Mouse (Mus musculus) midbrain, embryonic 16.5 days (tissue): ENCODE data around the gene Tmem259. TPM values are rescaled to one million over a fixed set of nuclear protein-coding genes. Genes with fewer than 3 reads are reported as not detected.
A peak's percentile ranks its signal among the peaks of the same experiment; 100 is the strongest.

Experiments used
- ATAC-seq: fragments of 200-750 bp; cut with Nextera tagmentation; 2 replicates; pipeline ENCODE4 v1.8.0; 2017; ENCODE audit warnings: moderate TSS enrichment
- H3K27ac ChIP-seq: fragments of 300-500 bp; sonication (generic); 2 replicates; pipeline ENCODE4 v1.5.1; 2014; ENCODE audit warnings: mild to moderate bottlenecking, low read length, mixed read lengths
- H3K27me3 ChIP-seq: fragments of 300-500 bp; sonication (generic); 2 replicates; pipeline ENCODE4 v1.6.1; 2014; ENCODE audit warnings: low read depth, low read length, mixed read lengths; ENCODE audit not compliant: control insufficient read depth, insufficient read depth
- H3K36me3 ChIP-seq: fragments of 300-500 bp; sonication (generic); 2 replicates; pipeline ENCODE4 v1.6.1; 2014; ENCODE audit warnings: mild to moderate bottlenecking, low read length, moderate library complexity, mixed read lengths; ENCODE audit not compliant: control insufficient read depth, insufficient read depth
- H3K4me1 ChIP-seq: fragments of 300-500 bp; sonication (generic); 2 replicates; pipeline ENCODE4 v1.6.1; 2014; ENCODE audit warnings: mild to moderate bottlenecking, low read length, mixed read lengths; ENCODE audit not compliant: control insufficient read depth, insufficient read depth
- H3K4me2 ChIP-seq: fragments of 300-500 bp; sonication (generic); 2 replicates; pipeline ENCODE4 v1.6.1; 2014; ENCODE audit warnings: mild to moderate bottlenecking, low read length, mixed read lengths
- H3K4me3 ChIP-seq: fragments of 300-500 bp; sonication (generic); 2 replicates; pipeline ENCODE4 v1.5.1; 2014; ENCODE audit warnings: low read depth, mild to moderate bottlenecking, low read length, moderate library complexity, mixed read lengths
- H3K9ac ChIP-seq: fragments of 300-500 bp; sonication (generic); 2 replicates; pipeline ENCODE4 v1.6.1; 2014; ENCODE audit warnings: low read depth, low read length, mixed read lengths
- H3K9me3 ChIP-seq: fragments of 300-500 bp; sonication (generic); replicated peaks from 2 replicates; pipeline ENCODE4 v1.6.1; 2014; ENCODE audit warnings: mild to moderate bottlenecking, low read length, mixed read lengths; ENCODE audit not compliant: control insufficient read depth, poor library complexity, severe bottlenecking
- WGBS: fragments of 180-500 bp; shearing (Covaris S2); extraction: QIAGEN DNeasy Blood & Tissue Kit; methylation state at CpG from one replicate; pipeline ENCODE4 v1.1.7; 2014; 5-methylcytosine and 5-hydroxymethylcytosine counted together
- polyA plus RNA-seq: library from polyadenylated mRNA; unstranded; fragments of >200 nt; fragmentation: Nextera tagmentation; extraction: Ambion mirVana; gene quantifications from 2 replicates; pipeline ENCODE4 v1.2.1, GENCODE M21; 2015

The Tmem259 gene
- polyA plus RNA-seq, 1 experiment from 2014 or later: 16.2 TPM

- H3K4me2 ChIP-seq: no peak overlapping the region
- H3K4me3 ChIP-seq: no peak overlapping the region
- H3K36me3 ChIP-seq: peaks cover 11% of the 10 kb centered on the region
- no peaks in the 10 kb centered on the region for H3K9me3 ChIP-seq
- no peaks in the 10 kb centered on the region for H3K27me3 ChIP-seq
- peak overlapping the region; percentile 10; the same call in 1 of the 2 replicates for H3K9ac ChIP-seq
- peaks cover 16% of the 10 kb centered on the region for H3K4me1 ChIP-seq
- H3K27ac ChIP-seq: peak overlapping the region; percentile 43
- 18% methylated on average over 8 of the region's 8 CpGs for WGBS
- no peak for ATAC-seq
Observed at GRCm38 (mm10) chr10:79932736-79933135, 51.4 kb downstream of the Tmem259 start.

GRCm38 (mm10) chr10:79931797-79932196 lies 52.3 kb downstream of the Tmem259 start:
- ATAC-seq: no peak
- Histone ChIP-seq H3K9me3 (no peaks in the 10 kb centered on the region), H3K4me2 (no peak overlapping the region), H3K9ac (no peak overlapping the region), H3K4me1 (peaks cover 12% of the 10 kb centered on the region), H3K4me3 (no peak overlapping the region), H3K36me3 (peaks cover 9% of the 10 kb centered on the region), H3K27ac (no peak overlapping the region), H3K27me3 (no peaks in the 10 kb centered on the region)
- WGBS: 83% methylated on average over 9 of the region's 9 CpGs

GRCm38 (mm10) chr10:79930826-79931186 lies 53.3 kb downstream of the Tmem259 start:
- no peaks in the 10 kb centered on the region for H3K9me3 ChIP-seq
- H3K9ac ChIP-seq: no peak overlapping the region
- H3K4me1 ChIP-seq: peaks cover 19% of the 10 kb centered on the region
- no peak for ATAC-seq
- WGBS: 72% methylated on average over 16 of the region's 16 CpGs
- peaks cover 9% of the 10 kb centered on the region for H3K36me3 ChIP-seq
- H3K4me3 ChIP-seq: no peak overlapping the region
- no peaks in the 10 kb centered on the region for H3K27me3 ChIP-seq
- no peak overlapping the region for H3K4me2 ChIP-seq
- H3K27ac ChIP-seq: no peak overlapping the region

- Histone ChIP-seq H3K9me3 (no peaks in the 10 kb centered on the region), H3K27ac (no peak overlapping the region), H3K4me3 (no peak overlapping the region), H3K36me3 (peaks cover 9% of the 10 kb centered on the region), H3K4me2 (no peak overlapping the region), H3K27me3 (no peaks in the 10 kb centered on the region), H3K4me1 (peaks cover 24% of the 10 kb centered on the region), H3K9ac (0 out of 2 replicates have a peak overlapping the region, but pooled peaks have one; percentile 34)
- 84% methylated on average over 18 of the region's 18 CpGs for WGBS
- no peak for ATAC-seq
Observed at GRCm38 (mm10) chr10:79929967-79930825, 53.9 kb downstream of the Tmem259 start.

DNA sequence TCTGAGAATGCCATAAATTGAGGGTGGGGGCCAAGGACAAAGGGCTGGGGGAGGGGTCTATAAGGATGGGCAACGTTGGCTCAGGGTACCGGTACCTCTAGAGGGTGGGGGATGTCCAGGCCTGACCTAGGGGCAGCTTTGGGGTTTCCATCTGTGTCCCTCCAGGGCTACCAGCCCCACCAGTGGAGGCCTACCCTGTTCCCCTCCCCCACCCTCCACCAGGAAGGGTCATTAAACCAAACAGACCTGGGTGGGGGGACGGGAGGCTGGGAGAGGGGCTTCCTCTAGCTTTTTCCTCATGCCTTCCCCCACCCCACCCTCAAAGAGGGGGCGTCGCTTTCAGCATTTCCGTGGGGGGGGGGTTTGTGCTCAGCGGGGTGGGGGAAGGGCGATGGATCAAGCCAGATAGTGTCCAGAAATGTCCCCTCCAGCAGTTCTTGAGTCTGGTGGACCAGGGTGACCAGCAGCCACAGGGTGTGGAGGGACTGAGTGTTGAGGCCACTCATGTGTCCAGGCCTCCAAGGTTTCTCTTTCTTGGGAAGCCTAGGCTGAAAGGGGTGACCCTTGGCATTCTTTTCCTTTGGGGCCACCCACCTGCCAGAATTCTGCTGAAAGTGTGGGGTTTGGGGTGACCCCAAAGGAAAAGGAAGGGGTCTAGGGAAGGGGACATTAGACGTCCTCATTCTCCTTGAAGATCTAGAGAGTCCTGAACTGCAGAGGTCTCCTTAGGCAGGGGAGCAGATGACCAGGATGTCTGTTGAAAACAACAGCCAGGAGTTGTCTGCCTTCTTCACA lies 55.0 kb downstream of the Tmem259 start:
- Histone ChIP-seq H3K9me3 (no peaks in the 10 kb centered on the region), H3K36me3 (peaks cover 9% of the 10 kb centered on the region), H3K27me3 (no peaks in the 10 kb centered on the region), H3K4me3 (peak overlapping the region; percentile 100), H3K27ac (peak overlapping the region; percentile 91), H3K4me1 (peaks cover 24% of the 10 kb centered on the region), H3K9ac (peak overlapping the region; percentile 65), H3K4me2 (peak overlapping the region; percentile 93)
- WGBS: 38% methylated on average over 8 of the region's 9 CpGs
- no peak for ATAC-seq

DNA sequence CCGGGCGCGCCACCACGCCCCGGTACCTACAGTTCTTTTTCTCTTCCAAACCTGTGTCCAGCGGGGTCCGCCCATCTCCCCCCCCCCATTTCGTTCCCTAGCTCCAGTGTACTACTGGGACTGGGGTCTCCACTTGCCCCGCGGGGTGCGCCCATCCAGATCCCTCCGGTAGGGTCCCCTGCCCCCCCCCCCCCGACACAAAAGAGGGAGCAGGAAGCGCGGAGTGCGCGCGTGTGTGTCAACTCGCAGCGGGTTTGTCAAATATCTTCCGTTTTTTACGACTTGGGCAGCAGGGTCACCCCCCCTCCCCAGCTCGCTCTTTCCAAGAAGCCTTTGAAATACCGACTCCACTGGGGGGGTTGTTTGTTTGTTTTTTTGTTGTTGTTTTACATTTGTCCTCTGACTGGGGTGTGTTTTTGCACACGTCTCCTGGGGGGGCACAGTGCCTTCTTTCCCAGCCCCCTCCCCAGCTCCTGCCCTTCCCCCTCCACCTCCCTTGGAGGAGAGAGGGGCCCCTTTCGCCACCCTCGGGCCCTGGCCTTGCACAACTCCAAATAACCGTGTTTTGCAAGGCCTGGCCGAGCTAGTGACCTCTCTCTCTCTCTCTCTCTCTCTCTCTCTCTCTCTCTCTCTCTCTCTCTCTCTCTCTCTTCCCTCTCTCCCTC lies 56.0 kb downstream of the Tmem259 start:
- H3K27ac ChIP-seq: peak overlapping the region; percentile 91
- peak overlapping the region; percentile 90 for H3K9ac ChIP-seq
- H3K4me2 ChIP-seq: peak overlapping the region; percentile 93
- peaks cover 9% of the 10 kb centered on the region for H3K36me3 ChIP-seq
- H3K4me3 ChIP-seq: peak overlapping the region; percentile 100
- ATAC-seq: no peak
- H3K27me3 ChIP-seq: peaks cover 4% of the 10 kb centered on the region; the same call in 1 of the 2 replicates
- H3K9me3 ChIP-seq: no peaks in the 10 kb centered on the region
- H3K4me1 ChIP-seq: peaks cover 24% of the 10 kb centered on the region
- WGBS: under 1% methylated on average over 28 of the region's 29 CpGs

DNA sequence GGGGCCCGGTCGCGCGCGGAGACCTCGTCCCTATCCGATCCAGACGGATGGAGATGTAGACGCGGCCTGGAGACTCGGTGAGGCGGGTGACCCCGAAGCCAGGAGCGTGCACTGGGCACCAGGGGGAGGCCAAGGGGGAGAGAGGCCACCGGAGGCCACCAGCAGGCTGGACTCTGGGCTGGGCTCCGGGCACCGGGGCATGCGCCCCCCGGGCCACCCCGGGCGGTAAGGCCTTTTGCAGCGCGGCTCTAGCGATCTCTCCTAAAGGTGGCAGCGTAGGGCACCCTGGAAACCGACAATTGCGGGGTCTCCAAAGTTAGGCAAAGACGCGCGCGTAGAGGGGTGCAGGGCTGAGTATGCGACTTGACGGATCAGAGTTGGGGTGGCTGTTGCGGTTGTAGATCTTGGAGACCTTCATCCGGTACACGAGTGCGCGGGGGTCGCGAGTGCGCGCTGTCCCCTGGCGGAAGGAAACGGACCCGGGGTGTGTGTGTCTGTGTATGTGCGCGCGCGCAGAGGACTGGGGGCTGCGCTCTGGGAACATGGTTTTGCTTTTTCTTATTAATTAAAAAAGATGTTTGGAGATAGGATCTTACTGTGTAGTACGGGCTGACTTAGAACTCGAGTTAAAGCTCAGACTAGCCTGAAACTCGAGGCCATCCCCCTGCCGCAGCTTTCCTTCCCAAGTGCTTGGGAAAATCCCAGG lies 56.7 kb downstream of the Tmem259 start:
- Histone ChIP-seq H3K4me3 (peak overlapping the region; percentile 100), H3K27me3 (peaks cover 11% of the 10 kb centered on the region), H3K4me1 (peaks cover 24% of the 10 kb centered on the region), H3K9me3 (no peaks in the 10 kb centered on the region), H3K4me2 (peak overlapping the region; percentile 93), H3K9ac (peak overlapping the region; percentile 90), H3K36me3 (peaks cover 9% of the 10 kb centered on the region), H3K27ac (peak overlapping the region; percentile 91)
- WGBS: under 1% methylated on average over 54 of the region's 54 CpGs
- ATAC-seq: peak; percentile 47

- under 1% methylated on average over 62 of the region's 63 CpGs for WGBS
- peak within 1 kb of the TSS; percentile 100 for H3K4me3 ChIP-seq
- H3K4me1 ChIP-seq: peaks cover 26% of the 10 kb centered on the region
- peak within 1 kb of the TSS; percentile 91 for H3K27ac ChIP-seq
- H3K4me2 ChIP-seq: peak within 1 kb of the TSS; percentile 93
- no peaks in the 10 kb centered on the region for H3K9me3 ChIP-seq
- H3K27me3 ChIP-seq: peaks cover 18% of the 10 kb centered on the region
- ATAC-seq: peak; percentile 78
- H3K9ac ChIP-seq: peak within 1 kb of the TSS; percentile 90
- H3K36me3 ChIP-seq: peaks cover 3% of the 10 kb centered on the region; the same call in 1 of the 2 replicates
Observed at GRCm38 (mm10) chr10:79926491-79927323, 57.4 kb downstream of the Tmem259 start, which contains the start of gene Arid3a. Gene Arid3a (plus strand): TSS chr10:79927043.
